Comparison of ENCODE assay signal across 8 mouse cellular contexts in genomic region chr19:32211293-32211585, GRCm38 (mm10).
DNase-seq lines count a peak whose midpoint lies in the region; ATAC-seq and TF ChIP-seq lines count a peak whose summit lies in the region.

No protein-coding gene starts in this region.

- ATAC-seq in heart, embryonic 16.5 days (replicated peaks; ENCODE audit: extremely low read depth, insufficient read depth, low FRiP score) = 0 out of 2 replicates have a peak, but pooled peaks have one; percentile 38
- ATAC-seq in forebrain, embryonic 13.5 days = peak; percentile 41; the same call in 1 of the 2 replicates
- peak; percentile 41 for ATAC-seq in liver, embryonic 15.5 days (ENCODE audit: insufficient read depth)

- H3K27ac ChIP-seq in heart, embryonic 16.5 days (ENCODE audit: low read length) = peak overlapping the region; percentile 82
- H3K27ac ChIP-seq in ES-Bruce4 (ENCODE audit: insufficient read depth, low read length) = peak overlapping the region; percentile 77
- H3K27ac ChIP-seq in forebrain, embryonic 13.5 days = no peak overlapping the region
- H3K27ac ChIP-seq in liver, embryonic 15.5 days (replicated peaks) = peak overlapping the region; percentile 80

- H3K4me3 ChIP-seq in heart, embryonic 16.5 days (ENCODE audit: low read length) = peak overlapping the region; percentile 76
- peak overlapping the region; percentile 76 for H3K4me3 ChIP-seq in ES-Bruce4 (ENCODE audit: low read depth, low read length)
- H3K4me3 ChIP-seq in forebrain, embryonic 13.5 days = peak overlapping the region; percentile 34; the same call in 1 of the 2 replicates
- peak overlapping the region; percentile 67 for H3K4me3 ChIP-seq in liver, embryonic 15.5 days (replicated peaks)

- DNase-seq in heart, adult 18-20 months = no peak
- DNase-seq in gastrocnemius, postnatal 36 days = no peak
- DNase-seq in retina, postnatal 1 day = no peak
- DNase-seq in embryo, embryonic 10.5 days (ENCODE audit: low spot score) = no peak

- no peak for TF ChIP-seq EP300 in ES-Bruce4 (IDR thresholded peaks at IDR 0.05; ENCODE audit: insufficient read depth, low read depth, low read length)

- intact Hi-C loops in gastrocnemius, postnatal 36 days (cut with DNase I) = no loop called here

- no peaks in the 10 kb centered on the region for H3K9me3 ChIP-seq in heart, embryonic 16.5 days (replicated peaks; ENCODE audit: control insufficient read depth, low read length)
- no peaks in the 10 kb centered on the region for H3K9me3 ChIP-seq in ES-Bruce4 (replicated peaks; ENCODE audit: control insufficient read depth, insufficient read depth, low read length, poor library complexity, severe bottlenecking)
- H3K9me3 ChIP-seq in forebrain, embryonic 13.5 days (replicated peaks) = no peaks in the 10 kb centered on the region
- no peaks in the 10 kb centered on the region for H3K9me3 ChIP-seq in liver, embryonic 15.5 days (replicated peaks)

- TF ChIP-seq POLR2A in ES-Bruce4 (IDR thresholded peaks at IDR 0.05; ENCODE audit: insufficient read depth, low read length) = no peak

- H3K4me2 ChIP-seq in heart, embryonic 16.5 days (ENCODE audit: low read depth, low read length) = peak overlapping the region; percentile 89
- peak overlapping the region; percentile 67 for H3K4me2 ChIP-seq in forebrain, embryonic 13.5 days
- H3K4me2 ChIP-seq in liver, embryonic 15.5 days = peak overlapping the region; percentile 94

- H3K27me3 ChIP-seq in heart, embryonic 16.5 days (ENCODE audit: control insufficient read depth, insufficient read depth, low read length) = no peaks in the 10 kb centered on the region
- H3K27me3 ChIP-seq in ES-Bruce4 (ENCODE audit: control insufficient read depth, insufficient read depth, low read length, poor library complexity, severe bottlenecking) = no peaks in the 10 kb centered on the region
- H3K27me3 ChIP-seq in forebrain, embryonic 13.5 days = 0 out of 2 replicates have a peak, but pooled peaks cover 6% of the 10 kb centered on the region
- no peaks in the 10 kb centered on the region for H3K27me3 ChIP-seq in liver, embryonic 15.5 days

- H3K36me3 ChIP-seq in heart, embryonic 16.5 days (ENCODE audit: control insufficient read depth, insufficient read depth) = no peaks in the 10 kb centered on the region
- H3K36me3 ChIP-seq in ES-Bruce4 (ENCODE audit: control insufficient read depth, insufficient read depth, low read length, poor library complexity, severe bottlenecking) = no peaks in the 10 kb centered on the region
- no peaks in the 10 kb centered on the region for H3K36me3 ChIP-seq in forebrain, embryonic 13.5 days (ENCODE audit: poor library complexity, severe bottlenecking)
- peaks cover 4% of the 10 kb centered on the region; the same call in 1 of the 2 replicates for H3K36me3 ChIP-seq in liver, embryonic 15.5 days (replicated peaks)

- no peak for TF ChIP-seq CTCF in ES-Bruce4 (IDR thresholded peaks at IDR 0.05; ENCODE audit: low read depth, low read length)

- H3K9ac ChIP-seq in heart, embryonic 16.5 days (ENCODE audit: low read length) = peak overlapping the region; percentile 62
- 0 out of 2 replicates have a peak overlapping the region, but pooled peaks have one; percentile 6 for H3K9ac ChIP-seq in ES-Bruce4 (ENCODE audit: low read depth, poor library complexity, severe bottlenecking)
- H3K9ac ChIP-seq in forebrain, embryonic 13.5 days = no peak overlapping the region
- H3K9ac ChIP-seq in liver, embryonic 15.5 days = peak overlapping the region; percentile 77

- H3K4me1 ChIP-seq in heart, embryonic 16.5 days (ENCODE audit: control insufficient read depth, insufficient read depth, low read length) = peaks cover 32% of the 10 kb centered on the region
- H3K4me1 ChIP-seq in ES-Bruce4 (ENCODE audit: control insufficient read depth, insufficient read depth, low read length) = no peaks in the 10 kb centered on the region
- peaks cover 10% of the 10 kb centered on the region for H3K4me1 ChIP-seq in forebrain, embryonic 13.5 days
- peaks cover 55% of the 10 kb centered on the region for H3K4me1 ChIP-seq in liver, embryonic 15.5 days (replicated peaks)
